Mouse (Mus musculus) adrenal gland (tissue): Measurements from ENCODE around the gene Scly.

Experiments
- intact Hi-C: fragments of 180-260 bp; cut with DNase I; formaldehyde crosslinking; loops from one replicate; pipeline ENCODE4 v1.15.1; 2025
- long read RNA-seq, 2 experiments: library from polyadenylated mRNA; unstranded; transcript quantifications; one replicate each; pipeline ENCODE4 v2.0.0; 2020; ENCODE audit warnings: borderline replicate concordance in 1 of 2; ENCODE audit not compliant: insufficient replicate concordance in 1 of 2

Gene Scly
- long read RNA-seq, experiment 1, partial matches to known transcripts, result 1 of 2 reads
- long read RNA-seq, experiment 1, other reads (novel, unspliced or antisense), result 0 of 2 reads
- long read RNA-seq, experiment 2, partial matches to known transcripts, result 1 of 8 reads
- long read RNA-seq, experiment 2, other reads (novel, unspliced or antisense), result 5 of 8 reads

DNA sequence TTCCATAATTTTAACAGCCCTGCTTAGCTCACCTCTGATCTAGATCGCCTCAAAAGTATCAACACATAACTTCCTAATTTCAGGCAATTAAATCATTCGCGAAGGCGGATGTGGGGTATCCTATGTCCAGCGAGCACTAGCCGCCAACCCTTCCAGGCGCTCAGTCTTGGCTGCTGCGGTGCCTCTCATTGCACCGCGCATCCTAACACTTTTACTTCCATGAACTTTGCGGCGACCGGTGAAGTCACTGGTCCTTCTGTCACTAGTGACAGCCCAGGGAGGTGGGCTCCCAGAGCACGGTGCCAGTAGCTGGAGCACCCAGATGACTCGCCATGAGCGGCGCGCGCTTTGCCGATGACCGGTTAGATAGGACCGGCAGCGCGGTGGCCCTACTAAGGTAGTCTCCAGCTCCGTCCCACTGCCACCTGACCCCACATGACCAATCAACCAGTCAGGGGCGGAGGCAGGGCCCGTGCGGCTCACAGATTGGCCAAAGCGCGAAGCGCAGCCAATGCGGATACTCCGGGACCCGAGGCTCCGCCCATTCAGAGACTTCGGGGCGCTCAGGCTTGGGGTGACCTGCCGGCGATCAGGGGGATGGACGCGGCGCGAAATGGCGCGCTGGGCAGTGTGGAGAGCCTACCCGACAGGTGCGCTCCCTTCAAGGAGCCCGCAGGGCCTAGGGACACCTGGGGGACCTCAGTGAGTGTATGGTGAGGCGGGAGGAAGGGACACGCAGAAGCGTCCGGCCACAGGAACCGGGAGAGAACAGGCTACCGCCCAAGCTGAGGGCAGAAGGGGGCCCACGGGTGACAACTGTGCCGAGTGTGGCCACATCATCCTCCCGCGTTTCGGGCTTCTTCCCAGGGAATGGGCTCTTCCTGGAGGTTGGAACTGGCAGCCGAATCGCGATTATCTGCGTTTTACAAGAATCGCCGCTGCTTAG is at the start of gene Scly:
Gene Scly (plus strand): TSS at position 540 of the 946 bp plus-strand sequence.
- intact Hi-C loops, result loop anchor here (2.0 kb wide), 1 partner anchor 47 kb away; the partner anchor contains the start of gene Ube2f

GRCm38 (mm10) chr1:91248970-91249369 is 49.2 kb upstream of the Scly start:
- intact Hi-C loops, result no loop called here

DNA sequence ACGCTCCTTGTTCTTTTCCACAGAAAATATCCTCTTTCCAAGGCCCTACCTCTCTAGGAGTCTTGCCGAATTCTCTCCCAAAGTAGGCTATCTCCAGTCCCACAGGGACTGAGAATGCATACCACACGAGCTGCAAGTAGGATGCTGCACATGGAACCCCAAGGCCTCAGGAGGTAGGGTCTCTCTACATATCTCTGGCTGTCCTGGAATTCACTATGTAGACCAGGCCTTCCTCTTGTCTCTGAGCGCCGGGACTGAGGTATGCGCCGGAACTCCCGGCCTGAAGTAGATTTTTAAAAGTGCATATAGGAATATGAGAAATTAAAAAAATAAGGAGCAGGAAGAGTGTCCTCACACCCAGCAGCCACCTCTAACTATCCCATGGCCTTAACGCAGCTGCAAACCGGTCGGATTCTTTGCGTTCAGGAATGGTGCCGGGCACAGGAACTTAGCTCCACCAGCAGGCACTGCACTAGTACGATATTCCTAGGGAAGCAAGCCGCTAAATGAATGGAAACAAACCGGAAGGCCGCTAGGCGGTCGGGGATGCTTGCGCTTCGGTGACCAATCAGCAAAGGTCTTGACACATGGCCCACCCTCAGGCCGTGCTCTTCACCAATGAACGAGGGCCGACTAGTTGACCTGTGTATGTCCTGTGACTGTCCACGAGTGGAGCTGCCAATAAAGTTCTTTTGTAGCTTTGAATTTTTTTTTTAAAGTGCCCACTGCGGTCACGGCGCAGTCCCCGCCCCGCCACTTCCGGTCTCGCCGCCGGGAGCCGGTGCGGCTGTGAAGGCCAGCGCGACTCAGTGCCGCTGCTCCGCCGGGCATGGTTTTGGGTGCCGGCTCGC is 48.3 kb upstream of the Scly start, which contains the start of gene Ube2f:
Gene Ube2f (plus strand): TSS at position 741 of the 851 bp plus-strand sequence.
- intact Hi-C loops, result loop anchor here (2.0 kb wide), 1 partner anchor 49 kb away; the partner anchor contains the start of gene Scly

DNA sequence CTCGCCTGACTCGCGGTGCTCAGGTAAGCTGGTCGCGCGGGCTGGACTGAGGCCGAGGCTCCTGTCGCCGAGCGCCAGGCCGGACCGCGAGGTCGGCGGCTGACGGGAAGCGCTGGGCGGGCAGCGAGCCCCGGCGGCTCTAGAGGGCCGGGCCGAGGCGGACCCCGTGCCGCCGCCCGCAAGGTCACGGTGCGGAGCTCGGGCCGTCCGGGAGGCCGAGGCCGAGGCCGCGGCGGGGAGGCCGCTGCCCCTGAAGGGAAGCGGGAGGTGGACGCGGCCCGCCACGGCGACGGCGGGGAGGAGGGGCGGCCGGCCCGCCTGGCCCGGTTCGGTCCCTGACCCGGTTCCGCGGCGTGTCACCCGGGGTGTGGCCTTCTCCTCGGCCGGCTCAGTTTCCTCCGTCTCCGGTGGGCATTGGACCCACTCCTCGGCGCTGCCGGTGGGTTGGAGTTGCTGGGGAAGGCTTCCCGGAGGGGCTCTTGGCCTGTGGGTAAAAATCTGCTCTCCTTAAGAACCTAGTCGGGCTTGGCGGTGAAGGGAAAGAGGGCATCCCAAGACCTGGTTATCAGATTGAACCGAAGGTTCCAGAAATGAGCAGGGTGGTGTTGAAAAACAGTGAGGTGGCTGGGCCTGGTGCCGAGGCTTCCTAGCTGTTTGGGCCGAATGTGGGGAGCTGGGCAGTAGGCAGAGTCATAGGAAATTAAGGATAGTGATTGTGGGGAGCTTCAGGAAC is 47.6 kb upstream of the Scly start:
- intact Hi-C loops, result loop anchor here (2.0 kb wide), 1 partner anchor 48 kb away; the partner anchor contains the start of gene Scly

DNA sequence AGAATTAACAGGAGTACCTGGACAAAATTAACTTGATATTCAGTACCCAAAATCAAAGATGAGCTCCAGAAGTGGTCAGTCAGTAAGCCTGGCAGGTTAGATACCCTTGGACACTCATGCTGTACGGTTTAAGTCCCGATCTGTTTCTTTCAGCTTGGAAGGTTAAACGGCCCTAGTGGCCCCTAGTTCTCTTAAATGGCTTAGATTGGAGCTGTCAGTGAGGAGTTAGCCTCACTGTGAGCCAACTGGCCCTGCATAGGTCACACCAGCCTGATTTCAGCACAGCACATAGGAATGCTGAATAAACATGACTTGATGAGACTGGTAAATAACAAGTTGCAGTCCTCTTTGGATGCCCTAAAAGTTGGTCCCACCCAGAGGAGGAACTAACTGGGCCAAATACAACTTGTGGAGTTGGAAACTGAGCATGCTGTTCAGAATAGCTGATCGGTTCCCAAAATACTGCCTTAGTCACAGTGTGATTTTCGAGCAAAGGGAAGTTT is 46.9 kb upstream of the Scly start:
- intact Hi-C loops, result loop anchor here (2.0 kb wide), 1 partner anchor 48 kb away; the partner anchor contains the start of gene Scly

DNA sequence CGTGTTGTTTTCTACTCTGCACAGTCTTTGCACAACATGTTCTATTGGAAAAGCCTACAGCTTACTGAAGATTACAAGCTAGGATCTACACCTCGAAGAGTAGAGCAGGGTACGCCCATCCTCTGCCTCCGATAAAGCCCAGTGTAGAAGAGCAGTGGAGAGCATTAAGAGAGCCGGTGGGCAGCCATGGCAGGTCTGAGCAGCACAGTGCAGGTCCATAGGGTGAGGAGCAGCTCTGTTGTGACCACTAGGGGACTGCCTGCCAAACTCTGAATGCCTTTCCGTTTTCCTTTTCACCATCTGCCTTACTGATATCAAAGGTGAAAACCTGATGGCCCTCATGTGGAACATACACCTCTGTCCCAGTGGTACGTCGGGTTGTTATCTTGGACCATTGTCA is 46.2 kb upstream of the Scly start:
- intact Hi-C loops, result loop anchor here (2.0 kb wide), 1 partner anchor 47 kb away; the partner anchor contains the start of gene Scly

DNA sequence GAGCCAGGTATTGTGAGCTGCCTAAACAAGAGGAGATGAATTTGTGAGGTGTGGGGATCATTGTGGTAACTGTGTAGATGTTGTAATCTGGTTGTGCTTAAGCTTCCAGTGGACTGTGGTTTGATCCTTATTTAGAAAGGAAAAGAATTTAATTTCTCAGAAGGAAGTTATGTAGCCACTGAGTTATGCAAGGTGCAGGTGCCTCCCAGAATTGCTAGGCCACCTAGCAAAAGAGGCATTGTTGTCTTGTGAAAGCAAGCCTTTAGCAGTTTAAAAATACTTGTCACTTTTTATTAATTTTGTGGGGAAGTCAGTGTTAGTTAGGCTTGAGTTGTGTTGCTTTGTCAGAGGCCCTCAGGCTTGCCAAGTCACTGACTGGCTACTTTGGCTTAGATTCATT is 40.2 kb upstream of the Scly start:
- intact Hi-C loops, result no loop called here

DNA sequence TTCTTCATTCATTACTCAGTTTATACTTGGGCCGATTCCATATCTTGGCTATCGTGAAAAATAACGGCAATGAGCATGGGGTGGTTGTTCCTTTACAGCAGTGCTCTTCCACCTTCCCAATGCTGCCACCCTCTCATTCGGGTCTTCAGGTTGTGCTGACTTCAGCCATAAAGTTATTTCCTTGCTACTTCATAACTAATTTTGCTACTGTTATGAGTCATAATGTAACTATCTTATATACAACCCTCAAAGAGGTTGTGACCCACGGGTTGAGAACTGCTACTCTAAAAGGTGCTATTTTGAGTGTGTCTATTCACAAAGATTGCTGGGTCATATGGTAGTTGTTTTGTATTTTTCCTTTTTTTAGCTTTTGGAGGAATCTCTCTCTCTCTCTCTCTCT is 38.3 kb upstream of the Scly start:
- intact Hi-C loops, result no loop called here

GRCm38 (mm10) chr1:91262508-91262907 is 35.6 kb upstream of the Scly start:
- intact Hi-C loops, result no loop called here

- intact Hi-C loops, result no loop called here
Observed at GRCm38 (mm10) chr1:91272260-91272659, 25.9 kb upstream of the Scly start.

DNA sequence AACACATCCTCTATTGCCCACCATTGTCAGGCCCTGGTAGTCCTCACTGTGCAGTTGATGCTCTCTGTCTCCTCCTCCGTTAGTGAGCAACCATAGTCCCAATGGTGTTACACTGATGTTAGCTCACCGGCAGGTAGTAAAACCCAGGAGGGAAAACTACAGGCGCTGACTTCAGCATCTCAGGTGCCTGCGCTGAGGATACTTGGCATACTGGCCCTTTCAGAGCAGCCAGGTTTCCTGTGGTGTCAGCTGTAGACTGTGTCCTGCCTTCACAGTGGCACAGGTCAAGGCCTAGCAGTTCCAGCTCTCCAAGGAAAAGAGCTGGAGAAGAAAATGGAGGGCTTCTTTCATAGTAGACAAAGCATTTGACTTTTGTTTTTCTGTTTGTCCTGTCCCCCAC is 21.6 kb upstream of the Scly start:
- intact Hi-C loops, result no loop called here

DNA sequence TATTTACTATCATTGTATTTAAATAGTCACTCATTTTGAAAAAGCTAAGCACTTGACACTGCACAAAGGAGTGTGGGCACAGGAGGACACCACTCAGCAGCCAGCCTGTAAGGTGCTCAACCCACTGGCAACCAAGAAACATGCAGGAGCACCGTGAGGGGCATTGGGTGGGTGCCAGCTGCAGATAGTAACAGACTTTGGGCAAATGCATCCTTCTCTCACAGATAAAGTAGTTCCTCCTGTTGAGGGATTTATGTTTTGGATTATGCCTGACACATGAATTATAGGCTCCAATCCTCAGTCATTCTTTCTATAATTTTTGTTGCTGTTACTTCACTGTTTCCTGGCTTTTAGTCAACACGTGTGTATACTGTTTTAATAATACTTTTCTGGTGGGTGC is 20.7 kb upstream of the Scly start:
- intact Hi-C loops, result no loop called here

GRCm38 (mm10) chr1:91278410-91279119 is 19.6 kb upstream of the Scly start:
- intact Hi-C loops, result no loop called here

DNA sequence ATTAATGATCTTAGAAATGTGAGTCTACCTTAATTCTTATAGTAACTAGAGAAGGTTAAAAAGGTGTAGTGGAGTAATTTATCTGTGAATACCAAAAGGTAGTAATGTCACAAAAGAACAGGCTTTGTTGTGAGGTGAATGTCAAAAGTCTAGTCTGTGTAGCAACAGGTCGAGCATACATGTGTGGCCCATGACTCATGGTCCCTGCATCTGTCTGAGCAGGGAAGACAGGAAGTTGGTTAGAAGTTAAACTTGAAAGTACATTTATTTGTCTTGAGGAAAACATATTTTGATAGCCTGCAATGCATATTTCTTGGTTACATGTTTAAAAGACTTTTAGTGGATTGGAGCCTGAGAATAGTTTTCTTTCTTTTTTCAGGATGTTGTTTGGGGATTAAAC is 19.0 kb upstream of the Scly start:
- intact Hi-C loops, result no loop called here

DNA sequence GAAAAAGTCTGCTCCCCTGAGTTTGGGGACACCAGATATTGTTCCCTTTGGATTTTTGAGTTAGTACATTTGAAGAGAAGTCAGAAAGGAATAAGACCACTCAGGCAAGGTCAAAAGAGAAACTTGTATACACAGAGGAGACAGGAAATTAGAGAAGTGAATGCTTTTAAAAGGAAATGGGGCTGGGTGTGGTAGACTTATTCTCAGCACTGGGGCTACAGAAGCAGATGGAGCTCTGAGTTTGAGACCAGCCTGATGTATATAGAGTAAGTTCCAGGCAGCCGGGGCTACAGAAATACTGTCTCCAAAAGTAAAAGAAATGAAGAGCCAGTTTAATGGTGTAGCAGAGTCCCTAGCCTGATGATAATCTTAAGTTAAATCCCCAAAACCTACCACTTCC is 15.6 kb upstream of the Scly start:
- intact Hi-C loops, result no loop called here

DNA sequence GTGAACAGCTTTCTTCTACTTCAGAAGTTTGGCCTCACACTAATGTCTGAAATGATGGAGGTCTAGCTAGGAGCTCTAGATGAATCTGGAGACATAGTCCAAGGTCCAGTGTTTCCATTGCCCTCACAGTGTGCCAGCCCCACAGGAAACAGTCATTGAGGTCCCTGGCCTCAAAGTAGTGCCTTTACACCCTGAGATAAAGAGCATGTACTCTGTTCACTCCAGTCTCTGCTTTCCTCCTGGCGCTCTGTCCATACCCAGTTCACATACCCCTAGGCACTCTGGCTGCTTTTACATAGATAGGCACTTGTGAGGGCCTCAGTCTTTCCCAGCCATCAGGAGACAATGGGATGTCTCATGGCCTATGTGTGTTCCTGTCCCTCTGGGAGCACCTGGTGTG is 8.8 kb upstream of the Scly start:
- intact Hi-C loops, result no loop called here

DNA sequence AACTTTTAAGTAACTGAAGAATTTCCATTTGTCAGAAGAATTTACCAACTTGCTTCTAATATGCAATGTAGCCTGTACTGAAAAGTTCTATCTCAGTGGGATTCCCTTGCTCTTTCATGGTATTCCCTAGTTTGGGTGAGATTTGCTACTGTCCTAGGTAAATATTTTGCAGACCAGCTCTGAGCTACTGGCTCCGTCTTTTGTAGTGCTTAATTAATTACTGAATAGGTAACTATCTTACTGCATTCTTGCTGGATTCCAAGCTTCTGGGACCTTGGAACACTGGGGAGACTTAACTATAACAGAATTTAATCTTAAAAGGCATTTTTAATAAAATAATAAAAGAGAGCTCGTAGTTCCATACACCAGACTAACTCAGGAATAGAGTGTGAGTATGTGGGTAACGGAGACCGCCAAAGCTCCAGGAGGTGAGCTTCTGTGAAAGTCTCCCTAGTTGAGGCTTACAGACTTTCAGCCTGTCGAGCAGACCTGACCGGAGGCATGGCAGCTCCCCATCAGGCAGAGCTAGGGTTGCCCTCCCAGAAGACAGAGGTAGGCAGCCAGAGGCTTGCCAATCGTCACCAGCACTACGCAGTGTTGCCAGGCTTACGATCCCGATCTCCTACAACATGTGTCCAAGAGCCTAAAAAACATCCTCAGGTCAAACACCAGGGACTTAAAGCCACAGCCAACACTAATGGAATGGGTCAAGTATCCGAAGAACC is 5.9 kb upstream of the Scly start:
- intact Hi-C loops, result no loop called here

DNA sequence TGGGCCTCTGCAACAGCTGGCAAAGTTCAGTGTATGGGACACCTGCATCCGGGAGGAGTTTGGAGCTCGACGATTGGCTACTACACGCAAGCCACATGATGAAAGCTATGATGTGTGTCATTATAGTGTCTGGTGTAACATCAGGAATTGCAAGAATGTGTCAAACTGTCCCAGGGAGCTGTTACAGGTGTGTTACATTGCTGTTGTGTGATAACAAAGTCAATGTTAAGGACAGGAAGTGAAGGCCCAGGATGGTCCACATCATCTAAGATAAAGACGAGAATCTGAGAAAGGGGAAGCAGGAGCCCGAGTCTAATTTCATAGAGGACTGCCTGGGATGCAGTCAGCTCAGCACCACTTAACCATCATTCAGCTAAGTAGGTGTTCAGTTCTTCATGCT is 2.6 kb upstream of the Scly start:
- intact Hi-C loops, result no loop called here
